In genomic region chr16:43869805-43870204, GRCm38 (mm10) we compare ENCODE assay signal across 19 mouse cellular contexts. TPM values are rescaled to one million over a fixed set of nuclear protein-coding genes. Genes with fewer than 3 reads are reported as not detected.
DNase-seq lines count a peak whose midpoint lies in the region; ATAC-seq lines count a peak whose summit lies in the region.
"Had no signal": no experiment of that assay in that cellular context is flagged by ENCODE, and none has a peak within 500 bp of the region (broad histone marks: within the 10 kb centered on the region; RNA-seq: fewer than 3 reads in every experiment).

No protein-coding gene starts in this region.

- no peak for DNase-seq in frontal cortex, postnatal 10 days (ENCODE audit: low spot score in 2 of 2)
- peak; percentile 31 for DNase-seq in layer of hippocampus, adult 9-11 months
- DNase-seq in layer of hippocampus, postnatal 10 days (ENCODE audit: low spot score in 2 of 2), result no peak
- DNase-seq in brain, adult 2 months (ENCODE audit: low read depth, low spot score), result peak; percentile 50
- DNase-seq in skeletal muscle tissue, adult 2 months (ENCODE audit: low read depth, low spot score), result peak; percentile 18
- DNase-seq in adrenal gland, adult 18-20 months (ENCODE audit: low spot score in 2 of 2), result no peak
- DNase-seq: adrenal gland, postnatal 14 days; cerebellum, adult 11-12 months; cerebellum, adult 9-11 months; gastrocnemius, postnatal 25 days; heart, adult 2 months; heart, postnatal 10 days; kidney, adult 8-10 months; kidney, postnatal 4 days; thymus, postnatal 4 days had no signal

- peak; percentile 73; the same call in 1 of the 2 replicates for ATAC-seq in frontal cortex, adult (ENCODE audit: low TSS enrichment)
- ATAC-seq: forebrain, embryonic 16.5 days; intestine, embryonic 16.5 days; midbrain, embryonic 15.5 days had no signal

RNA-seq across cellular contexts. Expression of gene Ccdc191, which starts 19.8 kb away (rescaled TPM):
- 1 to 10 TPM; 5.2 to 9.2 TPM for total RNA-seq in layer of hippocampus, postnatal 10 days (2021)
- total RNA-seq in adrenal gland, adult 18-20 months (2021), result 1 to 10 TPM; 5.3 to 5.5 TPM

RNA-seq across cellular contexts. Expression of gene Qtrt2, which starts 56.8 kb away (rescaled TPM):
- total RNA-seq in layer of hippocampus, postnatal 10 days (2021), result 10 to 100 TPM; 35.0 to 38.1 TPM
- 10 to 100 TPM; 34.7 to 35.0 TPM for total RNA-seq in adrenal gland, adult 18-20 months (2021)

Comparison
In these comparisons a context has a peak if more than half of its experiments do, and no peak if none do; other contexts are left out.
1. DNase-seq: peak in layer of hippocampus, adult 9-11 months (single experiment), brain, adult 2 months (single experiment) and skeletal muscle tissue, adult 2 months (single experiment); none in frontal cortex, postnatal 10 days (0 of 2), layer of hippocampus, postnatal 10 days (0 of 2) and adrenal gland, adult 18-20 months (0 of 2).